Mouse (Mus musculus): ENCODE measurements at regions not wholly inside any gene's neighbourhood (a gene's known extent, or its start where the extent isn't known, plus 50 kb on each side); places are given as distances from the start of the nearest gene placed in this dataset.

DNA sequence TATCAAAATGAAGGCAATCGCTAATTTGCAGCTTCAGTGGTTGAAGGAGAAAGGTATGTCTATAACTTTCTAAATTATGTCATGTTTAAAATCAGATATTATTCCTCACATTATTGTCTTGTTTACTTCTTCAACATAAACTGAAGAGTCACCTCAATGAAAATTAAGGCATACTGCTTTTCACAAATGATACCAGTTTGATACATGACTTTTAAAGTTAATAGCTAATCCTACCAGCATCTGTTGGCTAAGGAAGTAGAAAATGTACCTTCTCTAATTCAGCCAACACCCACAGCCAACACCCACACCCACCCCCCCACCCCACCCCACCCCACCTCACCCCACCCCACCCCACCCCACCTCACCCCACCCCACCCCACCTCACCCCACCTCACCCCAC lies 158.3 kb downstream of the Qdpr start:
- TF ChIP-seq POLR2A (IDR thresholded peaks at IDR 0.05; ENCODE audit: borderline replicate concordance, control insufficient read depth, low read depth, low read length) (no peak), CTCF (IDR thresholded peaks at IDR 0.05; ENCODE audit: control insufficient read depth, insufficient read depth, low read length) (no peak)
